ENCODE assay signal across 23 mouse cellular contexts in genomic region chr1:78507137-78507536, GRCm38 (mm10). TPM values are rescaled to one million over a fixed set of nuclear protein-coding genes. Genes with fewer than 3 reads are reported as not detected.
"Had no signal": no experiment of that assay in that cellular context is flagged by ENCODE, and none has a peak within 500 bp of the region (broad histone marks: within the 10 kb centered on the region; RNA-seq: fewer than 3 reads in every experiment).

No protein-coding gene starts in this region.

- H3K27ac ChIP-seq: liver, embryonic 14.5 days; lung, embryonic 15.5 days; midbrain, embryonic 13.5 days; midbrain, embryonic 15.5 days; neural tube, embryonic 13.5 days; neural tube, embryonic 15.5 days; stomach, embryonic 15.5 days had no signal

- H3K4me2 ChIP-seq: lung, embryonic 15.5 days; midbrain, embryonic 11.5 days; midbrain, embryonic 13.5 days; midbrain, embryonic 15.5 days; neural tube, embryonic 13.5 days; neural tube, embryonic 15.5 days; stomach, embryonic 15.5 days had no signal

- H3K4me1 ChIP-seq: lung, embryonic 15.5 days had no signal

- H3K36me3 ChIP-seq: lung, embryonic 15.5 days; midbrain, embryonic 13.5 days; midbrain, embryonic 15.5 days; neural tube, embryonic 13.5 days; neural tube, embryonic 15.5 days; stomach, embryonic 15.5 days had no signal

- H3K4me3 ChIP-seq: lung, embryonic 15.5 days; megakaryocyte, embryonic 14.5 days; midbrain, embryonic 13.5 days; midbrain, embryonic 15.5 days; myocyte; neural tube, embryonic 13.5 days; neural tube, embryonic 15.5 days; stomach, embryonic 15.5 days had no signal

- DNase-seq: lung, adult 2 months; lung, postnatal 10 days; lung, postnatal 4 days; retina, postnatal 1 day; right cerebral cortex, adult 18-20 months; right cerebral cortex, postnatal 25 days; right cerebral cortex, postnatal 4 days; thymus, adult 18-20 months; thymus, postnatal 14 days; thymus, postnatal 4 days had no signal

- H3K9ac ChIP-seq: liver, embryonic 14.5 days; lung, embryonic 15.5 days; midbrain, embryonic 13.5 days; midbrain, embryonic 15.5 days; neural tube, embryonic 13.5 days; neural tube, embryonic 15.5 days; stomach, embryonic 15.5 days had no signal

- ATAC-seq: midbrain, embryonic 13.5 days; midbrain, embryonic 15.5 days had no signal

- H3K27me3 ChIP-seq: lung, embryonic 15.5 days; midbrain, embryonic 15.5 days; neural tube, embryonic 15.5 days; stomach, embryonic 15.5 days had no signal

- H3K9me3 ChIP-seq: lung, embryonic 15.5 days; midbrain, embryonic 13.5 days; midbrain, embryonic 15.5 days; neural tube, embryonic 13.5 days; neural tube, embryonic 15.5 days; stomach, embryonic 15.5 days had no signal

RNA-seq across cellular contexts. Expression of gene Mogat1, which starts 3.7 kb away (rescaled TPM):
- polyA plus RNA-seq: liver, embryonic 16.5 days; midbrain, embryonic 11.5 days; myocyte; neural tube, embryonic 11.5 days; neural tube, embryonic 13.5 days had no signal

RNA-seq across cellular contexts. Expression of gene BC035947, which starts 4.8 kb away (rescaled TPM):
- polyA plus RNA-seq: liver, embryonic 16.5 days; myocyte; thymus, postnatal 0 days had no signal
